Mouse (Mus musculus): ENCODE data around the gene Hbq1b.
"Not testable (repeated sequence)": the region's sequence is repeated elsewhere in the genome, so short reads cannot be mapped to it uniquely, and the experiment has no call there.

Hbq1b gene

DNA sequence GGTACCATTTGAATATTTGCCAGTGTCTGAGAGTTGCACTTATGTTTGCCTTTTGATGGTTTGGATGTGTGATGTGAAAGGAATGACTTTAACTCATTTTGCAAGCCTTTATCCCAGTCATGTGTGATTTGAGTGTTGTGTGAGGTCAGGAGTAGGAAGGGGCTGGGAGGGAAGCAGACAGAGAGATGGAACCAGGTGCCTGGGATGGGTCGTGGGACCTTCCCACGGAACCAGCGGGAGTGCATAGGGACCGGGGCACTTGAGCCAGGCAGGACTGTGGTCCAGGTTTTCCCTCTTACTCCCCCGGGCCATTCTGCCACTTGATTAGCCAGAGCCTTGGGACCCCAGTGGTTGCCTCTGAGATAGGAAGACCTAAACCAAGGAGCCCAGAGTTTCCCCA lies 18.8 kb upstream of the Hbq1b start:
- in situ Hi-C loops (cut with MboI): no loop called here

DNA sequence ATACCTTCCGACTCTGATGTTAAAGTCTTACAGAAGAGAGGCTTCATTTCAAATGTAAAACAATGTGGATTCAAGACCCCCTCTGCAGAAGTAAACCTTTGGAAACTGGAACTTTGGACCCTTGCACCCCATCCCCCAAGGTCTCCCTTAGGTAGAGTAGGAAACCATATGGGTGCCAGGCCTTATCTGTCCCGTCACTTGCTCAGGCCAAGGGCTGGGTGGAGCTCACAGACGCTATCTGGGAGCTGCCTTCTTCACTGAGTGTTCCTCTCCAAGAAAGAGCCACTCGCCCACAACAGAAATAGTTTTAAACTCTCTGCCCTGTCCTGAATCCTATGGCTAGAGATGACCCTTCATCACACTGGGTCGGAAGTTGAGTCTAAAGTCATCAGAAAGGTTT lies 17.8 kb upstream of the Hbq1b start:
- in situ Hi-C loops (cut with MboI): no loop called here

- in situ Hi-C loops (cut with MboI): no loop called here
Measured at GRCm38 (mm10) chr11:32271178-32271577, 15.6 kb upstream of the Hbq1b start.

DNA sequence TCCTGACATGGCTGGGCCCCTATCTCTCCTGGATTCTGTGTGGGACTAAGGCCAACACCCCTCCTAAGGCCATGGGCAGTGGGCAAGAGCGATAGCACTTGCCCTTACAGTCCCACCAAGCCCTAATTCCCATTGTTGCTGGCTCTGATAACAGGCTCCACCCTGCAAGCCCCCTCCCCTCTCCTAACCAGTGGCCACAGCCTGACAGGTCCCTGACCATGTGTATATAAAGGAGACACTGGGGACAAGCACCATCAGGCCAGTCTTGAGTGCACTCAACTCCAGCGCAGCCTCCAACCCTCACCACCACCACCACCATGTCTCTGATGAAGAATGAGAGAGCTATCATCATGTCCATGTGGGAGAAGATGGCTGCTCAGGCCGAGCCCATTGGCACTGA lies 10.4 kb upstream of the Hbq1b start, which contains the start of gene Hba-x:
Gene Hba-x (plus strand): TSS at position 54 of the 400 bp plus-strand sequence.
- in situ Hi-C loops (cut with MboI): no loop called here

GRCm38 (mm10) chr11:32277736-32278457 lies 8.9 kb upstream of the Hbq1b start:
- in situ Hi-C loops (cut with MboI): no loop called here

DNA sequence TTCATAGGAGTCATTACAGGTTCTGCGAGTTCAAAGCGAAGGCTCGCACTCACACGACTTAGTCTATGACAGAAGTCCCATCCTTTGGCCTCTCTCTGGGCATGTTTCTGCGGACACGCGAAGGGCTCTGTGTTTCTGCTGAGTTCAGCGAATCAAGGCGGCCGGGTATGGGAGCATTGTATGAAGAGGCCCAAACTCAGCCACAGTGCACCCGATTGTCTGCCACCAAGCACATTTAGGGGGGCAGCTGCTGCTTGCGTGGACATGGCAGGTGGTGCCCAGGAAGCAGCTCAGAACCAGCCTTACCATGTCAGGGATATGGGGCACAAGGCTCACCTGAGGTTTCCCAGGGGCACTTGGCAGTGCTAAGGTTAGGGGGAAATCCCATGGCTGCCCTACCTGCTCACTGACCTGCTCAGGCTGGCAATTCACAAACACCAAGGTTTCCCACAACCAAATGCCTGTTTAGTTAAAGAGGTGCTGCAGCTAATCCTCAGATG lies 8.3 kb upstream of the Hbq1b start:
- in situ Hi-C loops (cut with MboI): no loop called here

- in situ Hi-C loops (cut with MboI): no loop called here
Measured at GRCm38 (mm10) chr11:32280646-32281045, 6.1 kb upstream of the Hbq1b start.

GRCm38 (mm10) chr11:32281416-32282144 lies 5.2 kb upstream of the Hbq1b start:
- in situ Hi-C loops (cut with MboI): no loop called here

DNA sequence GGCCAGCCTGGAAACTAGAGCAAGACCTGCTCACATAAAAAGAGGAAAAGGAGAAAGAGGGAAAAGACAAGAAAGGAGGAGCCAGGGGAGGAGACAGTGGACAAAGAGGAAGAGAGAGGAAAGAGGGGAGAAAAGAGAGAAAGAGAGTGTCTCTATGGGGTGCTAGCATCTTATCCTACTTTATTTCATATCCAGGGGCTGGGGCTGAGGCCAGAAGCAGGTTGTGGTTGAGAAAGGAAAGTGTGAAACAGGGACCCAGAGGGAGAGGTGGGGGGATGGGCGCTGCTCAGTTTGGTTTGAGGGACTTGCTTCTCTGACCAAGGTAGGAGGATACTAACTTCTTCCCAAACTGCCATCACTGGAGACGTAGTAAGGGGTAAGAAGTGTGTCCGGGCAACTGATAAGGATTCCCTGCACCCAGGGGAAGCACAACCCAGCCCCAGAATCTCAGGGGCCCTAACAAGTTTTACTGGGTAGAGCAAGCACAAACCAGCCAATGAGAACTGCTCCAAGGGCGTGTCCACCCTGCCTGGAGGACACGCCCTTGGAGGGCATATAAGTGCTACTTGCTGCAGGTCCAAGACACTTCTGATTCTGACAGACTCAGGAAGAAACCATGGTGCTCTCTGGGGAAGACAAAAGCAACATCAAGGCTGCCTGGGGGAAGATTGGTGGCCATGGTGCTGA lies 3.5 kb upstream of the Hbq1b start, which contains the start of gene Hba-a1:
Gene Hba-a1 (plus strand): TSS at position 421 of the 687 bp plus-strand sequence.
- in situ Hi-C loops (cut with MboI): not testable (repeated sequence)

DNA sequence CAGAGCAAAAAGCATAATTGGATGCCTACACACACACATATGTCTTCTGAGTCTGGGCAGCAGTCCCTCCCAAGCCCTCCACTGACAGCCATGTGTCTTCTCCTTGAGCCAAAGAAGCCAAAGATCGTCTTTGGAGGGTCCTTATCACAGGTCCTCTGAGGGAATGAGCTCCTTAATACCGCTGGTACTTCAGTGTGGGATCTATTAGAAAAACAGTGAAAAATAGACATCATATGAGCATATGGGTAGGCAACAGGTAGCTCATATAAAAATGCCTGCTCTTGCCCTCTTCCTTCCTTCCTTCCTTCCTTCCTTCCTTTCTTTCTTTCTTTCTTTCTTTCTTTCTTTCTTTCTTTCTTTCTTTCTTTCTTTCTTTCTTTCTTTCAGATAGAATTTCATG lies 2.2 kb upstream of the Hbq1b start:
- in situ Hi-C loops (cut with MboI): not testable (repeated sequence)

DNA sequence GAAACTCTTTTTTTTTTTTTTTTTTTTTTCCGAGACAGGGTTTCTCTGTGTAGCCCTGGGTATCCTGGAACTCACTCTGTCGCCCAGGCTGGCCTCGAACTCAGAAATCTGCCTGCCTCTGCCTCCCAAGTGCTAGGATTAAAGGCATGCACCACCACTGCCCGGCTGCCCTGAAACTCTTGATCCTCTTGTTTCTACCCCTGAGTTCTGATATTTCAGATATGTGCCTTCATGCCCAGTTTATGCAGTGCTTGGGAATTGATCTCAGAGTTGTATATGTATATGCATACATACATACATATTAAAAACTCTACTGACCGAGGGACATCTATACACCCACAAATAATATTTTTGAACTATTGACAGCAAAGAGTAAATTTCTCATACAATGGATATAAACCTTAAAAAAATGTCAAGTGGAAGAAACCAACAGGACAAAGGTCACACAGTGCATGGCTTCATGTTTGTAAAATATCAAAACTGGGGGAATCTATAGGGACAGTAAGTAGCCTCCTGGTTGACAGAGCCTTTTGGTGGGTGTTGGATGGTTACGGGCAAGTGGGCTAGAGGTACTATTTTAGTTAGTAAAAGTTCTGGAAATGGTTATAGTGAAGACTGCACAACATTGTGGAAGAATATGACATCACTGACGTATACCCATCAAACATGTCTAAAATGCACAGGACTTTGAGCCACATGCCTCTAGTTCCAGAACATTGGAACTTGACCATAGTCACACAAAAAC lies 1.6 kb upstream of the Hbq1b start:
- in situ Hi-C loops (cut with MboI): no loop called here

DNA sequence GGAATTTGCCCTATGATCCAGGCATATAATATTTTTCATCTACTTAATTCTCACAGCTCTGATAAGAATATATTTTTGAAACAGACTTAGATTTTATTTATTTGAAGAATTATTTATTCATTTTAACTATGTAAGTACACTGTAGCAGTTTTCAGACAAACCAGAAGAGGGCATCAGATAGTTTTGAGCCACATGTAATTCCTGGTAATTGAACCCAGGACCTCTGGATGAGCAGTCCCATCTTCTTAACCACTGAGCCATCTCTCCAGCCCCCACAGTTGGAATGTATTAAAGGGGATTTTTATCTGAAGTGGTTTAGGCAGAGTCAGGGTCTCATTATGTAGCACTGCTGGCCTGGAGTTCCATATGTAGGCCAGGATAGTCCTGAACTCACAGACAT lies 878 bp upstream of the Hbq1b start:
- in situ Hi-C loops (cut with MboI): not testable (repeated sequence)

DNA sequence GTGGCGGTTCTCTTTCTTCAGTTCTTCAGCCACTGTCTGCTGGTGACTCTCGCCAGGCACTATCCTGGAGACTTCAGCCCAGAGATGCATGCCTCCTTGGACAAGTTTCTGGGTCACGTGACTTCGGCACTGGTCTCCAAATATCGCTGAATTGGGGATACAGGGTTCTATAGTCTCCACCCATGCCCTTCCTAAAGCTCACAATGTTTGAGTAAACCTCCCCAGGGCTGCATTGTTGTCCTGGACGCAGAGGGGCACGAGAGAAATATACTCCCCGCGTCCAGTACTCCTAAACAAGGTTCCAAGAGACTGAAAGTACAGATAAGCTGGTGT lies 694 bp downstream of the Hbq1b start:
- in situ Hi-C loops (cut with MboI): no loop called here

DNA sequence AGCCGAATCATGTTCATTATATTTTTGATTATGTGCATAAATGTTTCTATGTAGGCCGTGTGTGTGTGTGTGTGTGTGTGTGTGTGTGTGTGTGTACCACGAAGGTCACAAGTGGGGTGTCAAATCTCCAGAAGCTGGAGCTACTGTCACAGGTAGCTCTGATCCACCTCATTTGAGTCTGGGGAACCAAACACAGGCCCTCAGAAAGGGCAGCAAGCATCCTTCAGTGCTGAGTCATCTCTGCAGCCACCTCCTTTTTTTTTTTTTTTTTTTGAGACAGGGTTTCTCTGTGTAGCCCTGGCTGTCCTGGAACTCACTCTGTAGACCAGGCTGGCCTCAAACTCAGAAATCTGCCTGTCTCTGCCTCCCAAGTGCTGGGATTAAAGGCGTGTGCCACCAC lies 6.1 kb downstream of the Hbq1b start:
- in situ Hi-C loops (cut with MboI): not testable (repeated sequence)

DNA sequence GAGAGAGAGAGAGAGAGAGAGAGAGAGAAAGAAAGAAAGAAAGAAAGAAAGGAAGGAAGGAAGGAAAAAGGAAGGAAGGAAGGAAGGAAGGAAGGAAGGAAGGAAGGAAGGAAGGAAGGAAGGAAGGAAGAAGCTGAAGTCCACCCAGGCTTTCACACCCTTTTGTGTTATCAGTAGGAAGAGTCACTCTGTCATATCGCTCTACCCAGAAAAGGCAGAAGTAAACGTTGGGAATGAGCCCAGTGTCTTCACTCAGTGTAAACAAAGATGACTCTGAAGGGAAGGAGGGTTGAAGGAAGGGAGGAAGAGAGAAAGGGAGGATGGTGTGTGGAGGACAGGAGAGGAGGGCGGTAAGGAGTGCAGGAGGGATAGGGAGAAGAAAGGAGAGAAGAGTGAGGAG lies 6.7 kb downstream of the Hbq1b start:
- in situ Hi-C loops (cut with MboI): not testable (repeated sequence)

- in situ Hi-C loops (cut with MboI): not testable (repeated sequence)
Measured at GRCm38 (mm10) chr11:32296203-32296602, 9.4 kb downstream of the Hbq1b start, which contains the start of gene Hba-a2. Gene Hba-a2, plus strand, starts transcription at chr11:32296489.

DNA sequence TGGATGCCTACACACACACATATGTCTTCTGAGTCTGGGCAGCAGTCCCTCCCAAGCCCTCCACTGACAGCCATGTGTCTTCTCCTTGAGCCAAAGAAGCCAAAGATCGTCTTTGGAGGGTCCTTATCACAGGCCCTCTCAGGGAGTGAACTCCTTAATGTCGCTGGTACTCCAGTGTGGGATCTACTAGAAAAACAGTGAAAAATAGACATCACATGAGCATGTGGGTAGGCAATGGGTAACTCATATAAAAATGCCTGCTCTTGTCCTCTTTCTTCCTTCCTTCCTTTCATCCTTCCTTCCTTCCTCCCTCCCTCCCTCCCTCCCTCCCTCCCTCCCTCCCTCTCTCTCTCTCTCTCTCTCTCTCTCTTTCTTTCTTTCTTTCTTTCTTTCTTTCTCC lies 10.7 kb downstream of the Hbq1b start:
- in situ Hi-C loops (cut with MboI): not testable (repeated sequence)

GRCm38 (mm10) chr11:32297866-32298531 lies 11.2 kb downstream of the Hbq1b start:
- in situ Hi-C loops (cut with MboI): no loop called here

GRCm38 (mm10) chr11:32298532-32298918 lies 11.8 kb downstream of the Hbq1b start:
- in situ Hi-C loops (cut with MboI): no loop called here

DNA sequence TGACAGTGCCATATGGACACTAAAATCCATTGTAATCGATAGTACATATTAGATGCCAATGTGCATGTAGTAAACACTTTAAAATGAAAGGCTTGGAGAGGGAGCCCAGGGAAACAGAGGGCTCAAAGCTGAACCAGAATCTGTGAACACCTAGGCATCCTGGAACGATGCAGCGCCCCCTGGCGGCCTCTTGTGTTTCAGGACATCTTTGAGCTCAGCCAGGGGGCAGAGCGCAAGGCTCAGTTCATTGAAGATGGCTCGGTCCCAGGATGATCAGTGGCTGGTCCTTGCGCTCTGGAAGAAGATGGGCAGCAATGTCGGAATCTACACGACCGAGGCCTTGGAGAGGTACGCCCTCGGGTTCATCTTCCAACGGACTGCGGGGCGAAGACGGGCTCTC lies 13.1 kb downstream of the Hbq1b start, which contains the start of gene Hbq1a:
Gene Hbq1a (plus strand): TSS at position 205 of the 400 bp plus-strand sequence.
- in situ Hi-C loops (cut with MboI): not testable (repeated sequence)

Measured in mature B cell (primary cell).